Mouse (Mus musculus) cerebellum, postnatal 4 days (tissue): ENCODE measurements around the gene Tgfbr2.
A peak's percentile ranks its signal among the peaks of the same experiment; 100 is the strongest.

ENCODE experiments used
- DNase-seq, 2 experiments: peaks; one replicate each; pipeline ENCODE4 v3.0.0; 2022; ENCODE audit warnings: low spot score in 2 of 2, mixed read lengths in 1 of 2

Tgfbr2 gene

DNA sequence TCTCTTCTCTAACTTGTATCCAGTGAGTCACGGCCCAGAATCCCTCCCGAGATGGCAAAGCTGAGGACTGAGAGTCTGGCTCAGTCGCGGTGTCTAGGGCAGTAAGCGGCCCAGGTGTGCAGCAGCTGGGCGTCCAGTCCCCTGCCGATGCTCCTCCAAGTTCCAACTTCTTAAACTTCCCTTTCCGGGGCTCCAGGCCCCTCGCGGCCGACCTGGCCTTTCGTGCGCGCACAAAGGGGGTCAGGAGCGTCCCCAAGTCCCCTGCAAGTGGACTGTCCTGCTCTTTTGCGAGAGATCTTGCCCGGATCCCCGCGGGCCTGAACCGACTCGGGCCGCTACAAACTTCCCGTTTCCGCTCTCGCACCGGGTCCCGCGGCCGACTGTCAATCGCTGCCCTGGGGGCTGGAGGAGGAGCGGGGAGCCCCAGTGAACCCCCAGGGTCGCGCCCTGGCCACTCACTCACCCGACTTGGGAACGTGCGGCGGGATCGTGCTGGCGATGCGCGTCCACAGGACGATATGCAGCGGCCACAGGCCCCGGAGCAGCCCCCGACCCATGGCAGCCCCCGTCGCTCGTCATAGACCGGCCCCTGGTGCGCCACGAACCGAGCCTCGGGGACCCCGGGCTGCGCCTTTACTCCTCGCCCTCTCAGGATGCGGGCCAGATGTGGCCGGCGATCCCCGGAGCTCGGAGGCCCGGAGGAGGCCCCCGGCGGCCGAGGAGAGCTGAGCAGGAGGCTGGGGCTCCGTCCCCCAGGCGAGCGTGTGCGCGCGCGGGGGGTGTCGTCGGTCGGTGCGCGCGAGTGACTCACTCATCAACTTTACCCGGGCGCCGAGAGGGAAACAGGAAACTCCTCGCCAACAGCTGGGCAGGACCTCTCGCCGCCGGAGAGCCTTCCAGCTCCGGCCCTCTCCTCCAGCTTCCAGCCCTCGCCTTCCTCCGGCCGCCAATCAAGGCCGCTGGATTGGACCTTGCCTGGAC lies at the start of gene Tgfbr2:
Gene Tgfbr2, minus strand, starts transcription at position 880 of the 981 bp plus-strand sequence.
- DNase-seq, result peak; percentile 26 to 39

DNA sequence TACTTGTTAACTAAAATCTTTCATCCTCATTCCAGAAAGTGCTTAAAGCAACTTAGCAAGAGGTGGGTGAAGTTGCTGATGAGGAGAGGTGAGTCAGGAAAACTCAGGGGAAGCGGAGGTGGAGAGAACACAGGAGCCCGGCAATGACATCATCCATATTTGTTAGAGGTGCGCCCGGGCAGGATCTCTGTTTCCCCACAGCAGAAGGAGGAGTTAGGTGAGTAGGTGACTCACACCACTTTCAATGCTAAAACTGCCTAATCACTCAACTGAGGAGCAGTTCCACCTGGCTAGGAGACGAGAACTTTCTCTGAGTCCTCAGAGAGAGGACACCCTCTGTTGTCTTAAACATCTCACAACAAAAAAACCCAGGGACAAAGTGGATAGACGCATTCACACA lies 48.2 kb upstream of the Tgfbr2 start:
- DNase-seq, result no peak

DNA sequence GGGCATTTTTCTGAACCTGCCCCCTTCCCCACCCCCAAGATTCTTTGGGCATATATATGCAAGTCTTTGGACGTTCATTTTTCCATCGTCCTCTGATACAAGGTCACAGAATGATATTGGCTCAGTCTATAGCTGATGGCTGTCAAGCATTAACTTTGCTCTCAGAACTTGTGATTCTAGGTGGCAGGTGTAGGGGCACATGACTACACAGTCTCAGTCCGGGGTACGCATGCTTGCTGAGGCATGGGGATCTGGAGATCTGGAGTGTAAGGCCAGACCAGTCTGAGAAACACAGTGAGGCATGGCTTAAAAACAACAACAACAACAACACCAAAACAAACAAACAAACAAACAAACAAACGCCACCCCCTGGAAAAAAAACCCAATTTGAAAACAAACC lies 47.5 kb upstream of the Tgfbr2 start:
- DNase-seq, result no peak

DNA sequence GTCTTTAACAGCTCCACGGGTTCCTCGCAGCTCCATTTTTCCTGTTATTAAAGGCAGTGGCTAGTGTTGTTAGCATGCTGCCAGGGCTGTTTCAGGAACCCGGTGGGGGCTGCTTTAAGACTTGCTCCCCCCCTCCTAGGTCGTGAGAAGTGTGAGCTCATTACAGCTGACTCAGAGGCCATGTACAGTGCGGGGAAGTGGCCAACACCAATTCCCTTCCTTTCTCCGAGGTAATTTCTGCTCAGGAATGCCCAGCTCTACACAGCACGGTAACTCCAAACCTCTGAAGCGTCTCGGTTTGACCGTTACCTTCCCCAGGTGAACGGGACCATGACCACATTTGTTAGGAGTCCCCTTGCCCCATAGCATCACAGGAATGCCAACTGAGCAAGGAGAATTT lies 46.8 kb upstream of the Tgfbr2 start:
- DNase-seq, result no peak

DNA sequence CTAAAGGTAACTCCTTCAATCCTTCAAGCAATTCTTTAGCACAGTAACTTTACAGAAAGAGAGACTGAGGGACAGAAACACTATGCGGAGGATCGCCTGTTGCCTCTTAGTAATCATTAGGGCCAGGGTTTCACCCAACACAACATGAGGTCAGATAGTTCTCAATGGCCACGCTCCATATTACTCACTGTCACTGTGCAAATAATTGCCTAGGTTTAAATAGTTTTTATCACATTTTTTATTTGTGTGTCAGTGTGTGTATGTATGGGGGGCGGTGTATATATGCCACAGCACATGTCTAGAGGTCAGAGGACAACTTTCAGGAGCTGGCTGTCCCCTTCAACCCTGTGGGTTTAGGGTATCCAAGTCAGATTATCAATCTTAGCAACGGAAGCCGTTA lies 46.4 kb upstream of the Tgfbr2 start:
- no peak for DNase-seq

DNA sequence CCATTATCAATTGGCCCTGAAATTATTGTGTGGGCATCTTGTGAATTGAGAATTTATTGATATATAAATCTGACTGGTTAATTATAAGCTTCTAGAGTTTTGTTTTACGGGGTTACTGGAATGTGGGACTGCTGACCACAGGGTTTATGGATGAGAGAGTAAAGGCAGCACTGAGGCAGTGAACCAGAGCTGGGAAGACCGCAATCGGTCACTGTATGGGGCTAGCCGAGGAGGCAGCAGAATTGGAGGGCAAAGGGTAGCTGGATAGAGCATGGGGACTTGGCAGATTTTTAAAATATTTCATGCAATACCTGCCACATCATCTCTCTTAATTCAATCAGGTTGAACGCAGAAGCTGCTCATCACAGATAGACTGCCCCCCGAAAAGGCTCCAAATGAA lies 45.5 kb upstream of the Tgfbr2 start:
- DNase-seq, result no peak

DNA sequence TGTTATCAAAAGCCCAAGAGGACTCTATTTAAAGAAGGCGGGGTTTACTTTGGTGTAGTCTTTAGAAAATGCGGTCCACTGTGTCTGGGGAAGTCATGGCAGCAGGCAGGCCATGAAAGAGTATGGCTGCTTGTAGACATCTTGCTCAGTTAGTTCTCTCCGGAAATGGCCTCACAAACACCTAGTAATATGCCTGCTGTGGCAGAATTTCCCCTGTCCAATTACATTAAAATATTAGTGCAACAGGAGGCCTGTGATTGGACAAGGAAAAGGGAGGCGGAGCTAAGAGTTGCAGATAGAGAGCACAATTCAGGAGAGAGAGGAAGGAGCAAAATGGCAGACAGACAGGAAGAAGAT lies 45.0 kb upstream of the Tgfbr2 start:
- no peak for DNase-seq

DNA sequence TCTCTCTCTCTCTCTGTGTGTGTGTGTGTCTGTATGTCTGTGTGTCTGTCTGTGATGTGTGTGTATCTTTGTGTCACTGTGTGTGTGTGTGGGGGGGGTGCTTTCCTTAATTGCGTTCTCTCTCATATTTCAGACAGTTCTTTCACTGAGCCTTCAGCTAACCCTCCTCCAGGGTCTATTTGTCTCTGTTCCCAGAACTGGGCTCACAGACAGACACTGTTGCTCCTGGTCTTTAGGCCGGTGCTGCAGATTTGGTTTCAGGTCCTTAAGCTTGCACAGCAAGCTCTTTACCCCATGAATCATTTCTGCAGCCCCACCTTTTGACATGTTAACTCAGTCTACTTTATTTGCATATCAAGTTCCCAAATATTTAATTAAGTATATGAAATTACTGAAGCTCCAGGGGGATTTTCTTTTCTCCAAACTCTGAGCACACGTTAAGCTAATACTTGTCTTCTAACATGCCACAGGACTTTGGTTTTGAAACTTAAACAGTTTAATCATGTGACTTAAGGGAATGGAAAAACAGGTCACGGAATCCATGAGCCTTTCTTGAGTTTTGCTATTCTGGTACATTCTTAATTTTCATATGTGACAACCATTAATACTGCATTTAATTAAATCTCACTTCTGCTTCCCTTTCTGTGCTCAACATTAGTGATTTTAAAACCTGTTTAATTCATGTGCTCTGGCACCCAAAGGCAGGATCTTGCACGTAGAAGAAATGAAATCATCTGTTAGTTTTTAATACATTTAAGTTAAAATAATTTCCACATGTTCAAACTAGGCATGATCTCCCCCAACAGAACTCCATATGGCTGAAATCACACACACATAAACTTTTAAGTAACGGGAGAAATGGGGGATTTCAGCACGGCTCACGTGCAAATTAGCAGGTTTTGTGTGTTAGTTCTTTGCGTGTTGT lies 44.3 kb upstream of the Tgfbr2 start:
- DNase-seq, result no peak

DNA sequence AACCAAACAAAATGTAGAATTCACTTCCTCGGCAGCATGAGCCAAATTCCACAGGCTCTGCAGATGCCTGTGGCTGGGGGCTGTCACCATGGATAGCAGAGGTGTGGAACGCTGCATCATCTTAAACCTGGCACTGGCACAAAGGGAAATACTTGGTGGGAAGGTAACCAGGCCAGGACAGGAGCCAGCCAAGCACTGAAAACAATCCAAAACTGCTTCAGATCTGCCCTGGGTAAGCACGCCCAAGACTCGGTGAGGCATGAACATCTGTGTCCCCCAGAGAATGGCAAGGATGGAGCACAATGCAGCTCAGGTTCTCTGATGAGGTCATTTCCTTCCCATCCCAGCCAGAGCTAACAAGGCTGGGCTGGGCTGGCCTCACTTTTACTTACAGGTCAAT lies 43.6 kb upstream of the Tgfbr2 start:
- no peak for DNase-seq

DNA sequence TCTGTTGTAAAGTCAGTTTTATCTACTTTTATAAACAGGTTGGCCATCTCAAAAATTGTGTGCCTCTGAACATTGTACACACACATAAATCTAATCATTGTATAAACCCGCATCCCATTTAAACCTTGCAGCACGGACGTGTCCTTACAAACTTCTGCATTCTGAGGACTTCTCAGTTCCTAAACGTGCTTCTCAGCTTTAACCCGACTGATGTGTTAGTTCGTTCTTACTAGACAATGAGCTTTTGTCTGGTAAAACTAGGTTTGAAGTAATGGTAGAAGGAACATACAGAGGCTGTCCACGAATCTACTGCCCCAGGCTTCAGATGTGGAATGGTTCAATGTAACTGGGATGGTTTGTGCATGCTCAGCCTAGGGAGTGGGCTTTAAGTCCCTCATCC lies 41.9 kb upstream of the Tgfbr2 start:
- DNase-seq, result no peak

DNA sequence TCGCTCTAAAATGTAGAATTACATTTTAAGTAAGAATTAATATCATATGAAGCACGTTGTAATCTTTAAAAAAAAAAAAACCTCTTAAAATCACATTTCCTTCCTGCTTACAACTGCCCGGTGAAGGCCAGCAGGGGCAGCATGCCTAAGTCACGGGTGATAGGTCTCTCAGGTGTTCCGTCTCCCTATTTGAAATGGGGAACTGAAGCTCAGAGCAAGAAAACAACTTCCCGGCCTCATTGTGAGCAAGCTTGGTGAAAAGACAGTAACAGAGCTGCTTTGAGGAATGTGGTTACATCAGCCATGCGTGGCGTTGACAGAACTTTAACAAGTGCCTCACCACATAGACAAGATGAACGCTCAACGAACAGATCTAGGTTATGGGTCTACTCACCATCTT lies 41.5 kb upstream of the Tgfbr2 start:
- no peak for DNase-seq

DNA sequence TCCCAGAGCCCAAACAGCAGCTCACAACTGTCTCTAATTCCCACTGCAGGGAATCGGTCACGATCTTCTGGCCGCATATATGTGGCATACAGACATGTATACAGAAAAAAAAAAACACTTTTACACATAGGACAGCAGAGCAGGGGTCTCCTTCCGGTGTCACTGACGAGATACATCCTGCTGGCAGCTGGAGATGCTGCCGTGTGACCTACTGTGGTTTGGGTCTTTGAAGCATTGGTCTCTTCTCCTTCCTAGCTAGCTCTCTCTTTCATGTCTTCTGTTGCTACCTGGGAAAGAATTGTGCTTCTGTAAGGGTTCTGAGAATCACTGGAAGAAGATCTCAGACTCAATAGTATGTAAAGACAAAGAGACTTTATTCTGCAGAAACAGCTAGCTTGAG lies 39.1 kb upstream of the Tgfbr2 start:
- no peak for DNase-seq

DNA sequence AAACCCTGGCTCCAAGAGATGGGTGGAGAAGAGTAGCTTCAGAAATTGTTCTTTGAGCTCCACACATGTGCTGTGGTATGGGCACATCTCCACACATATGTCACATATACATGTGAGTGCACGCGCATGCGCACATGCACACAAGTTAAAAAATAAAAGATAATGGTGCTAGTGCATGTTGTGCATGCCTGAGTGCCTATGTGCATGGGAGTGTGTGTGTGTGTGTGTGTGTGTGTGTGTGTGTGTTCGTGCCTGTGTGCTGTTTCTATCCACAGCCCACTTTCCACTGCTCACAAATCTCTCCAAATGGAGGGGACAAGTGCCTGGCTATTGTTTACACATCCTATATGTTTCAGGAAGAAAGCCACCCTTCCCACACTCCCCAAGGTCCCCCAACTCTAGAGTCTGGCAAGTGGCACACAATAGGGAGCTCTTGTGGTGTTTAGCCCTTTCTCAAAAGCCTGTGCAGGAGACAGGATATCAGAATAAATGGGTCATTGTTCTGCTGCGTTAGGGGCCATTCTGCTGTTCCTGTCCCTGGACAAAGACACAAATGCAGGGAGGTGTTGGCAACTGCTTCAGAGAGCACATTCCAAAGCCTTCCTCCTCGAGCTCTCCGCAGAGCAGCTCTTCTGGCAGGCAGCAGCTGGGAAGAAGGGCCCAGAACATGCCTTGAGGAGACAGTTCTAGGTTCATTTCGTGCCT lies 37.9 kb upstream of the Tgfbr2 start:
- no peak for DNase-seq

DNA sequence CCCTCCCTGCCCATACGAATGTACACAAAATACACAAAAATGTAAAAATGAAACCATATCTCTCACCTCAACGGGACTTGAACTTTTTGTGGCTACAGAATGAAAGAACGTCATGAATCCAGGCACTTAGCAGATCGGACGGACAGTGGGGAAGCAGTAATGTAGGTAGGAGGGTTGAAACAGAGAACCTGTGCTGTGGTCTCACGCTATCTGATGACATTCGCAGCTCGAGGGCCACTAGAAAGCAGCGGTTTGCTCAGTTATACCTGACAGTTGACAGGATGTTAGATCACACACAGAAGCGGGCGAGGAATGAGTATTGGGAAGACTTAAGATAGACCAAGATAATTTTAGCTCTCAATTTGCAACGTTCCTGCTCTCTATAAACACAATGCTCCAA lies 36.9 kb upstream of the Tgfbr2 start:
- DNase-seq, result no peak

DNA sequence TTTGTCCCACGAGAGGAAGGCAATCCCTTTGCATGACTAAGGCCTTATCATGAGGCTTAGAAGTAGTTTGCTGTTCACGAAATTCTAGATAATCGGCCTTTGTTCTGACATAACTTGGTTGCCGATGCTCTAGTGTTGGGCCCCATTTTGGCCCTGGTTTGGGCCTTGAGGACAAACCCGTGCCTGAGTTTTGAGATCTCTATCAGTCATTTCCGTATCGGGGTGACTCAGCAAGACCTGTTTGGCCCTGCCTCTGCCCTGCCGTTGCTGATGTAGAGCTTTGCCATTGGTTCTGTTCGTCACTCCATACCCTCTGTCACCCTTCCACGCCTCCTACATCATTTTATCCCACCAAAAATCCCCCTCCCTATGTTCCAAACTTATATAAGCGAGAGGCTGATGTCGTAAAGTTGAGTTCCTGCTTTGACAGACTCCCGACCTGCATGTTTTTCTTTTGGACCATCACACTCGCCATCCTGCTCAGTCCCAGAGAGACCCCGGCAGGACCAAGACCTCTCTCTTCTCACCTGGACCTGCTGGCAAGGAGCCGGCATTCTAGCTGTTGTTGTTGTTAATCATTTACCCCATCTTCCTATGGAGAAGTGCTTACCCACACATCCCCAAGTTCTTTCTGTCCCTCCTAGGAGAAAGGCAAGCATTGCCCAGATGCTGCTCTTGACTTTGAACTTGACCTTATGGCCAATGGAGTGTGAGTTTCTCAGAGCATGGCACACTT lies 33.2 kb upstream of the Tgfbr2 start:
- no peak for DNase-seq

DNA sequence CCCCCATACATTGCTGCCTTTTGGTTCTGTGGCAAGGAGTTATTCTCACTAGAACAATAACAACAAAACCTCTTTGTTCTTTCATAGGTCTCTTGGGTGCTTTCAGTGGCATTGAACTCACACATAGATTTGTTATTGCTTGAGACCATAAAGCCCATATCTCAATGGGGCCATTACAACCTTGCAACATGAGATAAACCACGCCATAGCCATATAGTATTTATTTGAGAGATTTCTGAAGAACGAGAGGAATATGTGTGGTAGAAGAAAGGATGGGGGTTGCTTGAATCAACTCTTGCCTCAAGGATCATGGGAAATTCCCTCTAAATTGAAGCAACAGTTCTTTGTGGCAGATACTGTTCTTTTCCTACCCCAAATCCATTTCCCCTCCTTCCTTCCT lies 31.7 kb upstream of the Tgfbr2 start:
- DNase-seq, result no peak

DNA sequence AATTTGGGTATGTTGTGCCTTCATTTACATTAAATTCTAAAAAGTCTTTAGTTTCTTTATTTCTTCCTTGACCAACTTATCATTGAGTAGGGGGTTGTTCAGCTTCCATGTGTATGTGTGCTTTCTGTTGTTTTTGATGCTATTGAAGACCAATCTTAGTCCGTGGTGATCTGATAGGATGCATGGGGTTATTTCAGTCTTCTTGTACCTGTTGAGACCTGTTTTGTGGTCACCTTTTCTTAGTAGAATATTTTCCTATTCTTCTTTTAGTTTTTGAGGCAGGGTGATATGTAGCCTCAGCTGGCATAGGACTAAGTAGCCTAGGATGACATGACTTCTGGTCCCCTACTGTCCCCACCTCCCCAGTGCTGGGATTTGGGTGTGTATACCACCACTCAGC lies 28.5 kb upstream of the Tgfbr2 start:
- DNase-seq, result no peak

DNA sequence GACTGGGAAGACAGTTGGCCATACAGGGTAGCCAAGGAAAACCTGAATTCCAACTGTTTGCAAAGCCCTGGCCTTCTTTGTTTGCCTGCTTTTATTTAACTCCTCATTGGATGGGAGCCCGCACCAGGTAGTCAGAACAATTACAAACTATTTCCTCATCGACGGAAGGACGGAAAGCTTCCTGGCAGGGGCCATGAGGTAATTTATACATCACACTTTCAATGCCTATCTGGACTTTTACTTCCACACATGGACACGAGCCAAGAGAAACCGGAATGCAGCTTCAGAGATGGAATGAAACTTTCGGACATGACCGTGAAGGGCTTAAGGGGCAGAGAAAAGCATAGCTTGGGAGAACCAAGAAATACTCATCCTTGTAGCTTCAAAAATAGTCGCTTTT lies 24.0 kb upstream of the Tgfbr2 start:
- no peak for DNase-seq

DNA sequence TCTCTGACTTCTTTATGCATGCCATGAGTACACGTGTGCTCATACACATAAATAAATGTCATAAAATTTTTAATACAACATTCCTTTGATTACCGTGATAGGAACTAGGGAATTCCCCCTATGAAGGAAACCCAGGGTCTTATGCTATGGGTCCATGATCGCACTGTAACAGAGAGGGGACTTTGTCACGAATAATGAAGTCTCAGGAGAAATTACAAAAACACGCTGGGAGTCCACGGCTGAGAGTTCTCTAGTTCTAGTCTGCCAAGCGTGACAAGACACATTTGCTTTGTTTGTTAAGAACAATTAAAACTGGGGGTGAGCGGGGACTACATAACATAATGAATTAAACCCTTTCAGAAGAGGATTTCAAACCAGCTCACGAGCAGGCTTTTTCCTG lies 23.3 kb upstream of the Tgfbr2 start:
- no peak for DNase-seq

DNA sequence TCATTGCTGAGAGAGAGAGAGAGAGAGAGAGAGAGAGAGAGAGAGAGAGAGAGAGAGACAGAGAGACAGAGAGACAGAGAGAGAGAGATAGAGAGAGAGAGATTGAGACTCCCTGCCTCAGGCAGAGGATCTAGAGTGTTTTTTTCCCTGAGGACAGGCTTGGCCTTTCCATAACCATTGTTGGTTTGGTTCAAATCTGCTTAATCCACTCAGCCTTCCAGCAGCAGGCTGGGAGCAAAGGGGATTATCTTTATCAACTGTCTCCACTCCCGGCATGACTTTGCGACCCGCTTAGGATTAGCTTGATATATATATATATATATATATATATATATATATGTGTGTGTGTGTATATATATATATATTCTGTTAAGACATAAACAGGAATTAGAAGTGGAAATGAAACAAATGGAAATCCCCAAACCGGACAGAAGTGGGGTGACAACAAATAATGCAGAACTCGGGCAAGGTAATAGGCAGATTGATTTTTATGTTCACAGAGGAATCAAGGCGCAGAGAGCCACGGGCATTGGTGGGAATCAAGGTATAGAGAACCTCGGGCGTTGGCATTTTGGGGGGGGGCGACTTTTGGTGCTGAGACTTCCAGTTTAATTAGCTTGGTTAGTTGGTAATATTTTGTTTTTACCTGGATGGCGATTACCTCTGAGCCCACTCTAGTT lies 22.5 kb upstream of the Tgfbr2 start:
- no peak for DNase-seq

DNA sequence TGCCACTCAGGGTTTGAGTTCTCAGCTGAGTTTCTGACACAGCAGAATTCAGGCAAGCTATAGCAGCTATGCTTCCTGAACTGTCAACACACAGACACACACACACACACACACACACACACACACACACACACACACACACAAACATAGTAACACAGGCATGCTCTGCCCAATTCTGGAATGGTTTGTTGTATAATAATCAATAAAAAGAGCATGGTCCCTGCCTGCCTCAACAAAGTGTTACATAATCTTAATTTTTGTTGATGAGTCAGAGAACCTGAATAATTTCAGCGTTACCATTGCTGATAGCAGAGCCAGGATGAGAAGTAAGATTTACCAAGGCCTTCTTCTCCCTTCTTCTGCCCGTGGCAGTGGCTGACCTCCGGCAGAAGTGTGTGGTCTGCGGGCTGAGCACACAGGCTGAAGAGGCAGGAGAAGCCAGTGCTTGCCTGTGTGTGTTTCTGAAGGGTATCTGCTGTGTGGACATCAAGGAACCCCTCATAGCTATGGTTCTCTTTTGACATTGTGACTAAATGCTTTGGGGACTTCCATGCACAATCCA lies 18.8 kb upstream of the Tgfbr2 start:
- DNase-seq, result no peak
